Mouse (Mus musculus) layer of hippocampus, adult 9-11 months (tissue): ENCODE results near the gene Psenen.

ENCODE experiments used
- DNase-seq: peaks from one replicate; pipeline ENCODE4 v3.0.0; 2022

Gene Psenen

DNA sequence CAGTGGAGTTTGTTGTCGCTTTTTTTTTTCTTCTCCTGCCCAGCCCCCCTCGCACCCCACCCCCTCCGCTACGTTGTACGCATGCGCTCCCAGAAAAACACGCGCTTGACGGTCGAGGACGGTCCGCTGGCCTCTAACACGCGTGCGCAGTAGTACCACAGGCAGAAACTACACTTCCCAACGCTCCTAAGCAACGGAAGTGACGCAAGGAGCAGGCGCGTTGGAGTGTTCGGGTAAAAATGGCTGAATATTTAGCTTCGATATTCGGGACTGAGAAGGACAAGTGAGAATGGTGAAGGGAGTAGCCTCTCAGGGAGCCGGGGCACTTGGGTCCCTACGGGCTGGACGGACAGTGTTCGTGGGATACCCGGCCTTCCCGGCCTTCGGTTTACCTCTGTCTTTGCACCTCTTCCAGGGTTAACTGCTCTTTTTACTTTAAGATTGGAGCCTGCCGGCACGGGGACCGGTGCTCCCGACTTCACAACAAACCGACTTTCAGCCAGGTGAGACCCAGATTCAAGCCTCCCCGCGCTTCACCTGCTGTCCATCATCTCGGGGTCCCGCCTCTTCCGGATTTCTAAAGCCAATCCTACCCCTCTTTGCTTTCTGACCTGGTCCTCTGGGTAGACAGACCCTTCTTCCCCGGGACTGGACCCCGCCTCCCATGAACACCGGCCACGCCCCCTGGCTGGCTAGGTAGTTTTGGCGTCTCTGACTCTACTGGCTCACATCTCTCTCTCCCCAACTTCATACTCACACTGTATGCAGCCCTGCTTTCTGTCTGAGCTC, at the start of gene Psenen, which contains the start of the genes U2af1l4 and Gm49396:
Gene Psenen, minus strand, starts transcription at position 511 of the 789 bp plus-strand sequence.
Gene U2af1l4, plus strand, starts transcription at position 185 of the 789 bp plus-strand sequence.
Gene Gm49396, plus strand, starts transcription at position 228 of the 789 bp plus-strand sequence.
- peak; percentile 97 for DNase-seq

DNA sequence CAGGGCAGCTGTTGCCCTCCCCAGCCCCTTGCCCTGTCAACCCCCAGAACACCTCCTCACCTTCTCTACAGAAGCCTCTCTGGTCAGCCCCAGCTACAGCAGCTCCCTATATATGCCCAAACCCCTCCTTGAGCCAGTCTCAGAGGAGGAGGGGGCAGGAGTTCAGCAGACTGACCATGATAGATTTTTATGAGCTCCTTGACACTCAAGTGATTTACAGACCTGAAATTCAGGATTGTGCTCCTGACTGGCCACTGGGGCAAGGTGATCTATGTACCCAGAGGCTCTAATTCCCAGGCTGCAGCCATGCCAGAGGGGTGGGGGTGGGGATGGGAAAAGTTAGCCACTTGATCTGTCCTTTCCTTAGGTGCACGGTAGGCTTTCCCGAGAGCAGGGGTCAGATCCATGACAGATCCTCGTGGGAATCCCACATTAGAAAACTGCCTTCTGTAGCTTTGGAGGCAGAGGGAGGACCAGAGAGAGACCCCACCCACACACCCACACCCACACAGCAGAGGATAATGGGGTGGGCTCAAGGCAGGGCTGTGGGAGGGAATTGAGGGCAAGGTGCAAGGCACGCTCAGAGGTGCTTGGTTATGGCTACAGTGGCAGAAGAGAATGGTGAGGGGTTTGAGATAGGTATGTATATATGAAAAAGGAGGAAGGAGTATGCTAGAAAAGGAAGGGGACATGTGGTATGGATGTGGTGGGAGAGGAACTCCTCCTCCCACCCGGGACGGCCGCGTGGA, 49.4 kb upstream of the Psenen start, which contains the start of gene Upk1a:
Gene Upk1a, minus strand, starts transcription at position 194 of the 749 bp plus-strand sequence.
- no peak for DNase-seq

DNA sequence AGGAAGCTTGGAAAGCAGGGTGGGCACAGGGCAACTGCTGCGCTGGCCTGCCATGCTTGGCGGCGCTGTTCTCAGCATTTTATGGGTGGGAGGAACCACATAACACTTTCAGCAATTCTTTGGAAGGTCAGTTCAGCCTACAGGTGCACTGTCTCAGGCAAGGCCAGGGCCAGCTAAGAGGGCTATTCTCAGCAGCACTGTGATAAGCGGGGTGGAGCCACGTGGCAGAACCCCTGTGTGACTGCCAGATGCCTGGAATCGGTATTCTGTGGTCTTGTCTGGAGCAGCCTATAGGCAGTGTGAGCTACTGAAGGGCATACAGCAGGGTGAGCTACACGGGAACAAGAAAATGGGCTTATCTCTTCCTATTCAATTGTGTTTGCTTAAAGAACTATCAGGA, 46.6 kb upstream of the Psenen start:
- no peak for DNase-seq

DNA sequence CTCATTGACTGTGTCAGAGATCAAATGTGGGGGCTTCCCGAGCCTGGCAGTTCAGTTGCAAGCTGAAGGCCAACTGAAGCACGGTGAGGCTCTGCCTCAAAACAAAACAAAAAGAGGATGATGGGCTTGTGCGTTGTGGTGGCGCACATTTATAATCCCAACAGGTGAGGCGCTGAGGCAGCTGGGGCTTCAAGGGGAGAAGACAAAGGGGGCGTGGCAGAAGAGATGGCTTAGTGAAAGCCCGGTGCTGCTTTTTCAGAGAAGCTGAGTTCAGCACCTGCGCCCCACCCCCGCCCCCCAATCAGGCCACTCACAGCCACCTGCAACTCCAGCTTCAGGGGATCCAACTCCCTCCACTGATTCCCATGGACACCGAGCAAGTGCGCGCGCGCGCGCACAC, 45.0 kb upstream of the Psenen start:
- DNase-seq, result no peak

DNA sequence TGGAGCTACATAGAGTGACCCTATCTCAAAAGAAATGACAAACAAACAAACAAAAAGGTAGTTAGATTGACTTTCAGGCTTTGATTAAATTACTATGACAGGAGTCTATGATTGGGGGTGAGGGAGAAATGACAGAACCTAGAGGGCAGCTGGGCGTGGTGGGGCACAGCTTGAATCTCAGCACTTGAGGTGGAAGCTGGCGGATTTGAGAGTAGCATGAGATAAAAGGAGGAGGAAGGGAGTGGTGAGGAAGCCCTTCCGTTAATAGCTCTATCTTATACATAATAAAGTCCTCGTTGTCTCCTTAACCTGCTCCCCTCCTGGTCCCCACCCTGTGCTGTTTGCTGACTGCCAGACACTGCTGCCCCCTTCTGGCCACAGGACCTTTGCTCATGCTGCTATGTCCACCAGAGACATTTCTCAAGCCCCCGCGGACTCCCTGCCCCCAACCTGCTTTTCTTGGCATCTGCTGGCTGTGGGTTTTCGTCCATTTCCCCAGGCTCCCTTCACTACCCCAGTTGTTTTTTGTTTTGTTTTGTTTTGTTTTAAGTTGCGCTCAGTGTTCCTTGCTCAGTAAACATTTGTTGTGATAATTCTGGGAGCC, 44.4 kb upstream of the Psenen start:
- DNase-seq, result no peak

DNA sequence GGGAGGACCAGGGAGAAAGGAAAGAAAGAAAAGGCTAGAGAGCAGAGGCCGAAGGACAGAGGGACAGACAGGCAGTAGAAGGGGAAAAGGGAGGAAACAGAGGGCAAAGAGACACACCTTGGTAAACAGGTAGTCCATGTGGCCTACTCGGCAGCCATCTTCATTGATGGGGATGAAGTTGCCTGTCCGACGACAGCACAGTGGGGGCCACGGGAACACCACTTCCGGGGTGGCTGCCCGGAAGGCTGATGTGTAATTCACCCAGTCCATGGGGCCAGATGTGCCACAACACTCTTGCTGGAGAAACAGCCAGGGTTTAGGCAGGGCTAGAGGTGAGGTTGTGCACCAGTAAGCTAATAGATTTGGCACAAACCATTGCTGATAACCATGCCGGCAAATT, 41.5 kb upstream of the Psenen start:
- no peak for DNase-seq

DNA sequence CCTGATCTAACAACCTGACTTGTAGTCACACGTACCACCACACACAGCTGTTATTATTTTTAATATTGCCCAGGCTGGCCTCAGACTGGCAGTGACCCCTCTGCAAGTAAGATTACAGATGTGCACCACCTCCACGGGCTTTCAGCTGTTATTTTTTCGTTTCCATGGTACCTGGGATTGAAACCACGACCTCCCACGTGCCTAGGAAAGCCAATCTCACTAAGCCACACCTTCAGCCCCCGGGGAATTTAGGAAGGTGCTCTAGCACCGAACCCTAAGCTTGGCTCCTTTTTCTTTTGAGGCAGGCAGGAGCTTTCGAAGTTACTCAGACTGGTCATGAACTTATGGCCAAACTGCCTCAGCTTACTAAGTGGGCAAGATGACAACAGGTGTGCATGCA, 41.0 kb upstream of the Psenen start:
- no peak for DNase-seq

DNA sequence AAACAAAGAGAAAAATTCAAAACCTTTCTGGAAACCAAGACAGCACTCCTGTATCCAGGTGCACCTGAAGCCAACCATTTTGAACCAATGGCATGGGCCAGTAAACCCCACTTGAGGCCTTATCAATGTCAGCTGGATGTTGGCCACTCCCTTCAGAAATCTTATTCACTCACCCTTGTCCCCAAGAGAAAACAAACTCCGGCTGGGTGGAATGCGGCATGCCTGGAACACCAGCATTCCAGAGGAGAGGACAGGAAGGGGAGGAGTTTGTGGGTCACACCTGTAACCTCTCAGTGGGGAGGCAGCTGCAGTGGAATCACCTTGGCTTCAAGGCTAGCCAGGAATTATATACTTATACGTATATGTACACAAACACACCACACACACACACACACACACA, 39.2 kb upstream of the Psenen start:
- DNase-seq, result no peak

DNA sequence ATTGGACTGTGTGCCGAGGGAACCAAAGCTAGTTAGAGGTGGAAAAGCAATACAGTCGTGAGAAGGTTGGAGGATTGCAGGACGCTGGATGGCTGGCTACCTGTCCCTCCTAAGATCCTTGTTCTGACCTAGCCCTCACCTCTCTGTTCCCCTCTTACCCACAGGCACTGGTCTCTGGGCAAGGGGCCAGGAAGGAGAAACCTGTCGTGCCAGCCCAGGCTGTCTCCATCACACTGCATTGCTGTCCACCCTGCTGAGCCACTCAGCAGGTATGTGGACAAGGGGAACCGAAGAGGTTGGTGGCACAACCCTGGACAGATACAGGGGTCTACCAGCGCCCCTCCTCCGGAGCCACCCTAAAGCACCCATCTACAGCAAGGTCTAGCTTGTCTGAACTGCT, 37.2 kb upstream of the Psenen start:
- DNase-seq, result no peak

DNA sequence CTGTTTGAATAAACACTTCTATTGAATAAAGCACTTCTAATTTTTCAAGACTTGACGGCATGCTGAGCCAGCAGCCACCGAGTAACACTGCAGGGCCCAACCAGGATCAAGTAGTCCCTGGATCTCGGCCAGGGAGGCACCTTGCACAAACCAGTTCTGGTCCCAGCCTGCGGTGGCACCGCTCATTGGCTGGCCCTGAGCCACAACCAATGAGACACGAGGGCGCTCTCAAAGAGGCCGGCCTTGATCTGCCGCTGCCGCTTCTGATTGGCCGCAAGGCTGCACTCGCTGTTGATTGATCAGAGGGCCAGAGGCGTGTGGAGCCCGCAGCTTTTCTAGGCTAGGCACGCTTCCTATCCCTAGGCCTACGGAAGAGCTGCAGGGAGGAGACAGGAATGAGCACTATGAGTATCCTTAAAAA, 36.5 kb upstream of the Psenen start:
- peak; percentile 95 for DNase-seq

DNA sequence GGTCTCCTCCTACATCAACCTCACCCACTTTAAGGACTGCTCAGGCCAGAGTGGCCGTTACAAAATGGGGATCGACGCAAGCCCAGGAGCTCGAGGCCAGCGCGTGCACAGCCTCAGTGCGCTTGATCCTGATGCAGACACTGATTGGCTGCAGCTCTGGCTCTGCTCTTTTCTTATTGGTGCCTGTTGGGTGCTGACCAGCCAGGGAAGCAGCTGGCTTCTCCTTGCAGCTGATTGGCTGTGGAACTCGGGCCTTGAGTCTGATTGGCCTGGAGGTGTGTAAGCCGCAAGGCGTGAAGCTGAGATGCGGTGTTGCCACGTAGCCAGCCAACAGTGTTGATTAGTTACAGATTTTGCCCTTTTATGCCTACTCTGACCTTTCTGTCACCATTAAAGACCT, 35.4 kb upstream of the Psenen start, which contains the start of gene Zbtb32:
Gene Zbtb32, minus strand, starts transcription at position 124 of the 400 bp plus-strand sequence.
- no peak for DNase-seq

DNA sequence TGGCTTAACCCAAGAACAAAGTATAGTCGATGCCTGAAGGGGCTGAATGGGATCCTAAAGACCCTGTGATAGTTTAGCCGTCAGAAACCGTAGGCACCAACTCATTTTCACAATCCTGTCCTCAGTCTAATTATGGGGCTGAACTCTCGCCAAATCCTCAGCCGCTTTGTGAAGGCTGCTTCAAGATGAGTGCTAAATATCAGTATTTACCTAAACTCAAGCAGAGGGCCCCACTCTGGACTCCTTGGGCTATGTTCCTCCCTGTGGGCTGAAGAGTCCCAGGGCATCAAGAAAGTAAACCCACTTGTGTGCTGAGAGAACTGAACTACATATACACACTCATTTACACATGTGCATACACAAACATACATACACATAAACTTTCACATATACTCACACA, 33.4 kb upstream of the Psenen start:
- no peak for DNase-seq

DNA sequence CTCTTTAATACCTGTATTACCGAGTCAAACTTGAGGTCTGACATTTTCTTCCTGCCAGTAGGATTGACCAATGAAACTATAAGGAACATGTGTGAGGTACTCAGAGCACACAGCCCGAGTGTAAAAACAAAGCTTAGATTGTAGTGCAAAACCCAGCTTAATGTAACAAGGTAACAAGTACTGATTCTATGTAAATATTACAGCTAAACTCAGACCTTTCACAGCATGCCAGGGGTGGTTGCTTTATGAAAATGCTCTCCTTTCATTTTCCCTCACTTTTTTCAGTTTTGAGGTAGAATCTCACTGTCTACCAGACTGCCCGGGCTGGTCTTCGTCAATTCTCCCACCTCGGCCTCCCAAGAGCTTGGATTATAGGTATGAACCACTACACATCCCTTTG, 32.7 kb upstream of the Psenen start:
- DNase-seq, result no peak

DNA sequence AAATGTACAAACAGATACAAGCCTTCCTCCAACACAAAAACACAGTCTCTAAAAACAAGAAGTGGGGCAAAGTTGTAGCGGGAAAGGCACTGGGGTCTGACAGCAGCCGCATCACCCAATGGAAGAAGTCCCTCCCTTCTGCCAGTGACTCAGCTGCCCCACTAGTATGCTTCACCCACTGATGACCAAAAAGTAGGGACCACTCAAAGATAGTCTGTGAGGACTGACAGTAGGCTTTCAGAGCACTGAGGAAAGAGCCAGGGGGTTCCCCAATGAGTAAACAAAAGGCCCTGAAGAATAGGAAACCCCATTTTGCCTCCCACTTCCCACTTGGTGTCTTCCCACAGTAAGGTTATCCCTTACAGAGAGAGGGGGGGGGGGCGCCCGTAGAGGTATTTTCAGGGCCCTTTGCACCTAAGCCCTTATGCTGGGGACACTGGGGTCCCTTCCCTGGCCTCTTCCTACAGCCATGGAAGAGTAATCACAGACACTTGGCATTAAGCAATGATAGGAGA, 31.1 kb upstream of the Psenen start:
- no peak for DNase-seq

DNA sequence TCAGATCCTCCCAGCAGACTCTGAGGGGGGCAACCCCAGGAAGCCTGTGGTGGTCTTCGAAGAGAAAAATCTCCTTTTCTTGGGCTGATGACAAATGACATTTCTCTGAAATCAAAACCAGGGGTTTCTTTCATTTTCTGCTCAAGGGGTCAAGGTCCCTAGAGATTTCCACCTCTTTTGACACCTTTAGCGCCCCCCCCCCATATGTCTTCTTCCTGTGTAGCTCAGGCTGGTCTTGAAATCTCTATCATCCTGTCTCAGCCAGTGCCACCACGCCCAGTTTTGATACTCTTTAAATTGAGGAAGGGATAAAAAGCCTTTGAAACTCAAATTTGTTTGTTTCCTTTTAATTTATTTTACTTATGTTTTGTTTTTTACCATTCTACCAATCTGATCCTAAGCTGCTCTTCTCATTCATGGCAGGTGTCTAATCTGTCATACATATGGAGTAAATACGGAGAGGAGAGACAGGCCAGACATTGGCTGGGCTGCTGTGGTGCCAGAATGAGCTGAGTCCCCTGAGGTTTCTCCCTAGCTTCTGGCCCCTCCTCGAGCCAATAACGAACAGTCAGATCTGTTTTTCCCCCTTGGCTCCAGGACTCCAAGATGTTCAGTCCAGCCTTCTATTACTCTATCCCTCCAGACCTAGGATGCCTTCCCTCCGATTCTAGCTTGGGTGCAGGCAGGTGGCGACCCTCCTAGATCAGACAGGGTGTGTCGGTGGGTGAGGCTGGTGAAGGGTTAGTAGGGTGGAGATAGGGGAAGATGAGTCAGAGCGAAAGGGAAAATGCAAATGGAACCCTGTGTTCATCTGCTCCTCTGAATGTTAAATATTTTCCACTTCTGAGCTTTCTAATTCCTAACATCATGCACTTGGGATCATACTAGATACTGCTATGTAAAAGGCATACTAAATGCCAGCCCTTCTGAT, 30.4 kb upstream of the Psenen start:
- no peak for DNase-seq

DNA sequence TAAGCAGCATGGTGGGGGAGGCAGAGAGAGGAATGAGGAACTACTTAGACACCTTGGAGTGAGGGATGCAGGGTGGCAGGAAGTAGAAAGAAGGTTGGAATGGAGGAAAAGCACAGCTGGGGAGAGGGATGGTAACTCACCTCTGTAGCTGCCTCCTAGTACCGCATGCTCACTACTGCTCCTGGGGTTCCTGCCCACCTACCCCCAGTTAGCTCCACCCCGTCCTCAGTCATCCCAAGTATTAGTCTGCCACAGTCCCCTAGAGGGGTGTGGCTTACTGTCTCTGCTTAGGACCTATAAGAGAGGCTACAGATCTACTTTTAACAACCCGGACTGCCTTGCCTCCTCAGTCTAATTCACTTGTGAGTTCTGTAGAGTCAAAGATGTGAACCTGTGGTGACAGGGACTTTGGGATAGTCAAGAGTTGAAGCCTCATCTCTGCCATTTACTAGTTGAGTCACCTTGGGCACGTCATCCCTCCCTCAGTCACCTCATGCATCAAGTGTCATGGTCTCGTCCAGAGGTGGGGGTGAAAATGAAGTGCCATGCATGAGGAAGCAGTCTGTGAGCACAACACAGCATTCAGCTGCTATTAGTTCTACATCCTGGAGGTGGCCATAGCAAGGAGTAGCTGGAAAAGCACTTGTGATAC, 29.5 kb upstream of the Psenen start:
- no peak for DNase-seq

DNA sequence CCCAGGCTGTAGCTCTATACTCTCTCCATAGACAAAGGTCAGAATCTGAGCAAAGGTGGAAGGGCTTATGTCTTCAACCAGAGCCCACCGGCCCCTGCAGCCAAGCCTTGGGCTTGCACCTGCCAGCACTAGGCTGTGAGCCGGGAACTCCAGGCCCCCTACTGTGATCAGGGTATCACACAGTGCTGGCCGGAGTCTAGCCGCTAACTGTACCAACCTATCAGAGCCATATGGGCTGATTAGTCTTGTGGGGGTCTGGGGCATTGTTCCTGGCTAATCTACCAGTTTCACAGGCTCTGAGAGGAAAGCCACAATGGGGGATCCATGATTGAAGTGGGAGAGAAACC, 28.2 kb upstream of the Psenen start:
- no peak for DNase-seq

DNA sequence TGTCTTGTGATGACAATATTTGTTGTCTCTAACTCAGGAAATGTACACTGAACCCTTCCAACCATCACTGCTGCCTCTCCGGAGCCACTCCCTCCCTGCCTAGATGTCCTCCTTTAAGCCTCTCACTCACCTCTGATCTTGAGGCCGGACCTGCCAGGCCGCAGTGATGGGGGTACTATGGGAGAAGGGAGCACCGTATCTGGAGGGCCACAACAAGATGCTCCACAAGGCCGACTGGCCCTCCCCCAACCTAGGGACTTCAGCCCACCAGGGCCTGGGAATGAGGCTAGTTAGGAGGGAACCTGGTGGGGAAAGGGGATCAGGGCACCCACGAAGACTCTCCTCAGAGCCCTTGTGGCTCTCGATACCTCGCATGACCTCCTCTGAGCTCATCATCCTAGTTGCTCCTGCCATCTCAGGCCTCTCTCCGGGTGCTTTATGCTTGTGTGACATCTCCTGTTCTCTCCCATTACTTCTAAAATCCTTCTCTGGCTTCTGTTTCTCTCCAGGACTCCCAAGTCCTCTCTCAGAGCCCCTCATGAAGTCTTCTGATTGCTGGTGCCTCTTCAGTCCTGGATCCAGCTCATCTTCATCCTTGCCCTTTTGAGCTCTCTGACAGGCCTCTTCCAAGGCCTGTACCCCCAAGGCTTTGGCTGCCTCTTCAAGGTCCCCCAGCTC, 27.6 kb upstream of the Psenen start:
- DNase-seq, result no peak

DNA sequence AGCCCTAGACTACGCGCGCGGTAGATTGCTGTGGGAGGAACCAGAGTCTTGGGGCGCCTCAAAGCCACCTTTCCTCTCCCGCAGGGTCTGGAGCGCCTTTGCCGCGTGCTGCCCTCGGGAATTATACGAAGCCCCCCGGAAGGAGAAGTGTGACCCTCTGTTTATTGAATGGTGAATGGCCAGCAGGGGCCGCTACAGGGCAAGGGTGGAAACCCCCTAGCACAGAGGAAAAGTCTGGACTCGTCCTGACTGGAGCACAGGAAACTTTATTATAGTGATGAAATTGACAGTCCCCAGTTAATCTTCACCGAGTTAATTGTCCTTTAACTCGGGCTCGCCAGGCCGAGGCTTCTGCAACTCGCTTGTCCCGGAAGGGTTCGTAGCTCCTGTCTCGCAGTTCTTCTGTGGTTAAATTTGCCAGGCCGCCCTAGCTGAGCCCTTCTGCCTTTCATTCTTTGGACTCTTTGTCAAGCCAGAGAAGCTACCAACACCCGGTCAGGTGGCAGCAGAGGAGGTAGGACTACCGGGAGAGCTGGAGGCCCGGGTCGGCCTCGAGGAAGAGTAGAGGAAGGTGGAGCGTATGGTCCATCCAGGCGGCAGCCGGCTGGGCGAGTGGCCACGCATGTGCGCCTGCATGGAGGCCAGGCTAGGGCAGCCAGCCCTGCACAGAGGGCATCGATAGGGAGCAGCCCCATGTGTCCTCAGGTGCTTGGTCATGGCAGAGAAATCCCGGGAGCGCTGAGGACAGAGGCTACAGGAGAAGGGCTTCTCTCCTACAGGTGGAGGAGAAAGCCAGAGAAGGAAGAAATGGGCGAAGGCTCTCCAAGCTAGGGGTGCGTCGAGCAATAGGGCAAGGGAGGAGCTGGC, 26.2 kb upstream of the Psenen start:
- peak; percentile 60 for DNase-seq
